15 mouse cellular contexts compared by ENCODE assay signal in the genomic region with DNA sequence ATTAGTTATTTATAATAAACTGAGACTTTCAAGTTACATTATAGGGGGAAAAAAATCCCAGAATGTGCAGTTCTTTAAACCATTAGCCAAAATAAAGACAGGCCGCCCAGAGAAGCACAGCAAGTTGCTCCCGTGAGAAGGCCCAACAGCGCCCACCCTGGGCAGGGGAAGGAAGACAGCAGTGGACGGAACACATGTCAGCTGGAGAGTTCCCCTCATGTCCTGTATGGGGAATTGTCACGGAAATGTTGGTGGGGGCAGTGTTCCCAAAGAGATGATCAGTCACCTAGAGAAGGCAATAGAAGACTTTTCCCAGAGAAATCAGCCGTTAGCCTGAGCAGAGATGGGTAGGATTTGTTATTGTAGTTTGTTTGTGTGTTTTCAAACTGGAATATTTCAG. TPM values are rescaled to one million over a fixed set of nuclear protein-coding genes. Genes with fewer than 3 reads are reported as not detected.
DNase-seq lines count a peak whose midpoint lies in the region; ATAC-seq and TF ChIP-seq lines count a peak whose summit lies in the region.
"Had no signal": no experiment of that assay in that cellular context is flagged by ENCODE, and none has a peak within 500 bp of the region (broad histone marks: within the 10 kb centered on the region; RNA-seq: fewer than 3 reads in every experiment).

No protein-coding gene starts in this region.

- 79% methylated on average over 6 of the region's 6 CpGs for WGBS in liver, adult 2 months
- WGBS in liver, embryonic 11.5 days: 67% methylated on average over 6 of the region's 6 CpGs
- 53% methylated on average over 6 of the region's 6 CpGs for WGBS in lung, postnatal 0 days

- no peaks in the 10 kb centered on the region for H3K79me2 ChIP-seq in liver, adult 2 months (ENCODE audit: control insufficient read depth, insufficient read depth, low read length)

- DNase-seq in heart, postnatal 36 days: peak; percentile 11 to 32
- DNase-seq in heart, postnatal 10 days: no peak
- no peak for DNase-seq in liver, adult 2 months (ENCODE audit: extremely low read depth, low read depth, low spot score)
- DNase-seq in liver, embryonic 11.5 days (ENCODE audit: low spot score): no peak
- no peak for DNase-seq in brain, embryonic 14.5 days (ENCODE audit: low read depth)
- peak; percentile 43 for DNase-seq in lung, postnatal 0 days (ENCODE audit: low spot score)
- no peak for DNase-seq in right cerebral cortex, adult 18-20 months

- peak; percentile 49 for TF ChIP-seq CTCF in liver, adult 2 months (IDR thresholded peaks at IDR 0.05; ENCODE audit: low read depth, low read length)
- 0 out of 2 replicates have a peak, but pooled peaks have one; percentile 27 for TF ChIP-seq CTCF in brain, embryonic 14.5 days (IDR thresholded peaks at IDR 0.05; ENCODE audit: borderline replicate concordance, extremely low read depth, insufficient read depth, insufficient read length)
- peak; percentile 58 for TF ChIP-seq CTCF in lung, postnatal 0 days (IDR thresholded peaks at IDR 0.05)

- no peak overlapping the region for H3K4me2 ChIP-seq in liver, embryonic 11.5 days
- H3K4me2 ChIP-seq in lung, postnatal 0 days (replicated peaks; ENCODE audit: low read depth, low read length): no peak overlapping the region
- H3K4me2 ChIP-seq: forebrain, embryonic 12.5 days; limb, embryonic 15.5 days; midbrain, embryonic 12.5 days had no signal

- H3K27ac ChIP-seq in liver, adult 2 months (replicated peaks; ENCODE audit: insufficient read depth, low read depth, low read length): 0 out of 2 replicates have a peak overlapping the region, but pooled peaks have one; percentile 19
- no peak overlapping the region for H3K27ac ChIP-seq in liver, embryonic 11.5 days (ENCODE audit: low read depth, low read length)
- H3K27ac ChIP-seq in lung, postnatal 0 days (ENCODE audit: low read length): no peak overlapping the region
- H3K27ac ChIP-seq: forebrain, embryonic 12.5 days; limb, embryonic 15.5 days; midbrain, embryonic 12.5 days had no signal

- H3K9me3 ChIP-seq in liver, embryonic 11.5 days (ENCODE audit: control insufficient read depth, low read length): no peaks in the 10 kb centered on the region
- H3K9me3 ChIP-seq in lung, postnatal 0 days (ENCODE audit: low read length): no peaks in the 10 kb centered on the region
- H3K9me3 ChIP-seq: forebrain, embryonic 12.5 days; limb, embryonic 15.5 days; midbrain, embryonic 12.5 days had no signal

- TF ChIP-seq POLR2A in liver, adult 2 months (IDR thresholded peaks at IDR 0.05; ENCODE audit: extremely low read depth, insufficient read depth, low read length): no peak
- TF ChIP-seq POLR2A in brain, embryonic 14.5 days (IDR thresholded peaks at IDR 0.05; ENCODE audit: borderline replicate concordance, extremely low read depth, insufficient read depth, insufficient read length, poor library complexity, severe bottlenecking): no peak

- no peak for TF ChIP-seq EP300 in lung, postnatal 0 days (IDR thresholded peaks at IDR 0.05)

- no peaks in the 10 kb centered on the region for H3K36me3 ChIP-seq in liver, adult 2 months (ENCODE audit: control insufficient read depth, insufficient read depth, low read length)
- no peaks in the 10 kb centered on the region for H3K36me3 ChIP-seq in liver, embryonic 11.5 days (ENCODE audit: control insufficient read depth, insufficient read depth, low read length)
- H3K36me3 ChIP-seq in lung, postnatal 0 days (ENCODE audit: insufficient read depth, low read length): no peaks in the 10 kb centered on the region
- H3K36me3 ChIP-seq: forebrain, embryonic 12.5 days; limb, embryonic 15.5 days; midbrain, embryonic 12.5 days had no signal

- no peak overlapping the region for H3K9ac ChIP-seq in liver, adult 2 months (ENCODE audit: low read depth, low read length)
- H3K9ac ChIP-seq in liver, embryonic 11.5 days (ENCODE audit: low read depth, low read length): no peak overlapping the region
- H3K9ac ChIP-seq in lung, postnatal 0 days (replicated peaks; ENCODE audit: low read depth): no peak overlapping the region
- H3K9ac ChIP-seq: forebrain, embryonic 12.5 days; limb, embryonic 15.5 days; midbrain, embryonic 12.5 days had no signal

- H3K4me1 ChIP-seq in liver, adult 2 months (ENCODE audit: control insufficient read depth, insufficient read depth, low read length): peaks cover 22% of the 10 kb centered on the region
- H3K4me1 ChIP-seq in liver, embryonic 11.5 days (replicated peaks; ENCODE audit: control insufficient read depth, insufficient read depth, low read length): peaks cover 7% of the 10 kb centered on the region; the same call in 1 of the 2 replicates
- peaks cover 15% of the 10 kb centered on the region; the same call in 1 of the 2 replicates for H3K4me1 ChIP-seq in lung, postnatal 0 days (ENCODE audit: insufficient read depth, low read depth, low read length)

- no peaks in the 10 kb centered on the region for H3K27me3 ChIP-seq in liver, adult 2 months (ENCODE audit: control insufficient read depth, insufficient read depth, low read length)
- no peaks in the 10 kb centered on the region for H3K27me3 ChIP-seq in liver, embryonic 11.5 days (replicated peaks; ENCODE audit: control insufficient read depth, insufficient read depth, low read length)
- no peaks in the 10 kb centered on the region for H3K27me3 ChIP-seq in lung, postnatal 0 days (replicated peaks; ENCODE audit: insufficient read depth, low read length)
- H3K27me3 ChIP-seq: forebrain, embryonic 12.5 days; limb, embryonic 15.5 days; midbrain, embryonic 12.5 days had no signal

- H3K4me3 ChIP-seq in liver, adult 2 months (ENCODE audit: insufficient read depth, low read depth, low read length): no peak overlapping the region
- no peak overlapping the region for H3K4me3 ChIP-seq in liver, embryonic 11.5 days (ENCODE audit: low read depth, low read length)
- H3K4me3 ChIP-seq in lung, postnatal 0 days (ENCODE audit: low read depth, low read length): no peak overlapping the region
- H3K4me3 ChIP-seq: forebrain, embryonic 12.5 days; limb, embryonic 15.5 days; midbrain, embryonic 12.5 days had no signal

- no peak for ATAC-seq in liver, embryonic 11.5 days (replicated peaks; ENCODE audit: low FRiP score)
- no peak for ATAC-seq in lung, postnatal 0 days
- ATAC-seq: activated CD4-positive, CD25-positive, alpha-beta regulatory T cell, adult 4 months had no signal

- intact Hi-C loops in heart, postnatal 36 days (cut with DNase I): loop anchor here (2.0 kb wide), 2 partner anchors 94 to 298 kb away; partner anchors contain the start of gene Dusp6
- intact Hi-C loops in heart, postnatal 10 days (cut with DNase I): loop anchor here (2.0 to 10.0 kb wide), 5 partner anchors 96 to 1316 kb away; partner anchors contain the start of genes Cep290 and Tmtc3

RNA-seq across cellular contexts. Expression of gene Phxr2, which starts 42.3 kb away (rescaled TPM):
- not detected for total RNA-seq in heart, postnatal 36 days (2021)
- total RNA-seq in heart, postnatal 10 days (2021): not detected
- total RNA-seq in liver, adult 2 months (2014; rRNA removed): not detected in 2 replicates
- not detected in 2 replicates for polyA plus RNA-seq in liver, adult 2 months (2012; rRNA removed)
- polyA plus RNA-seq in liver, embryonic 11.5 days (2014; fragmentation: Nextera tagmentation; extraction: Ambion mirVana): 0.14 TPM in 1 of 2 replicates, not detected in the other
- polyA plus RNA-seq in brain, embryonic 14.5 days (2012; rRNA removed): not detected in 2 replicates
- polyA plus RNA-seq in lung, postnatal 0 days (2015; fragmentation: Nextera tagmentation; extraction: Ambion mirVana): not detected in 2 replicates
- total RNA-seq: ES-E14; heart, adult 18-20 months; layer of hippocampus, postnatal 25 days had no signal
- polyA plus RNA-seq: forebrain, embryonic 12.5 days; limb, embryonic 15.5 days; midbrain, embryonic 12.5 days; neural tube, embryonic 11.5 days had no signal

Comparison
In these comparisons a context has a peak if more than half of its experiments do, and no peak if none do; other contexts are left out.
1. DNase-seq: peak in heart, postnatal 36 days (2 of 2) and lung, postnatal 0 days (single experiment); none in heart, postnatal 10 days (0 of 2), liver, adult 2 months (single experiment), liver, embryonic 11.5 days (single experiment), brain, embryonic 14.5 days (single experiment) and right cerebral cortex, adult 18-20 months (single experiment).
2. Peak in every context shown above with its lines, with median percentiles within 50 percentile points of each other: CTCF ChIP-seq.